Mouse (Mus musculus) monocyte, adult 2 months (primary cell): ENCODE measurements at regions not wholly inside any gene's neighbourhood (a gene's known extent, or its start where the extent isn't known, plus 50 kb on each side); places are given as distances from the start of the nearest gene placed in this dataset.
"Not testable (repeated sequence)": the region's sequence is repeated elsewhere in the genome, so short reads cannot be mapped to it uniquely, and the experiment has no call there.

Source experiments
- DNase-seq, 2 experiments: peaks; one replicate each; pipeline ENCODE4 v3.0.0; 2022; ENCODE audit warnings: low spot score in 2 of 2, low read depth in 1 of 2

DNA sequence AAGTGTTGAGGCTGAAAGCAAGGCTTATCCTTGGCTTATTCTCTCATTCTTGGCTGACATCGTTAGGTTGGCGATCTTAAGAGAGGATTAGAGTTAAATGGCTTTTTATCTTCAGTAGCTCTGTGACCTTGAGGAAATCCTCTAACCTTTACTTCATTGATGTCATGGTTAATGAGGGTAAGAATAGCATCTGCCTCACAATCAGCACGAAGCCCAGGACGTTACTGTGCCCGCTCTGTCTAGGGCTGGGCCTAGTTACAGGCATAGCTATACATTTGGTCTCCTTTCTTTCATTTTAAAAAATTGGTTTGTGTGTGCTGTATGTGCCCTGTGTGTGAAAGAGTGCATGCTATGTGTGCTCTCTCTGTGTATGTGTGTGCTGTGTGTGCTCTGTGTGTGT is 145.1 kb upstream of the Gadl1 start:
- no peak for DNase-seq

DNA sequence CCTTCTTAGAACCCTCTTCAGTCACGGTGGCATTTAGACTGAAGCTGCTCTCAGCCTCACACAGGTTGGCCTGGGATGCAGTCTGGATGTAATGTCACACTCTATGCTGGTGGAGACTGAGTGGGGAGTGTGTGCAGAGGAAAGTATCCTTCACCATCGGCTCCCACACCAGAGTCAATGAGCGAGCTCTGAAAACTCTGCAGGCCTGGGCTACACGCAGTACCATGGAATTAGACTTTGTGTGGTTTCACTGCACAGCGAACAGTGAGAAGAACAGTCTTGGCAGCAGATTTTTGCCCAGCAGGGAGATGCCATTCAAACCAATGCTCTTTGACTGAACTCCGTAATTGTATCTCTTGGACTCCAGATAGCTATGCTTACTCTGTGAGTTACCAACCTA is 142.8 kb upstream of the Gadl1 start:
- DNase-seq, result no peak

DNA sequence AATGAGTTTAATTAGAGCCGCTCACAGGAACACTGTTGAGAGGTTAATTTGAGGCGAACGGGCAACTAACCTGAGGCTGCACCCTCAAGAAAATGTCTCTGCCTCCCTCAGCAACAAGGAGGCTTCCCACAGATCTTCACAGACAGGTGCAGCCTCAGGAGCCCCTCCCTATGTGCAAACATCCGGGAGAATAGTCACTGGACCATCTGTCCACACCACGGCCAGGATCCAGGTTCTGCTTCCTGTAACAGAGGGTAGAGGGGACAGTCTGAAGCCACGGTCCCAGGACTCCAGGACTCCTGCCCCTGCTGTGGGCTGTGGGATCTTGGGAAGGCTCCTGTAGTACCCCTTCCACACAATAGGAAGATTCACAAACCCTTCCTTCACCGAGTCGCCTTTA is 134.1 kb upstream of the Gadl1 start:
- no peak for DNase-seq

DNA sequence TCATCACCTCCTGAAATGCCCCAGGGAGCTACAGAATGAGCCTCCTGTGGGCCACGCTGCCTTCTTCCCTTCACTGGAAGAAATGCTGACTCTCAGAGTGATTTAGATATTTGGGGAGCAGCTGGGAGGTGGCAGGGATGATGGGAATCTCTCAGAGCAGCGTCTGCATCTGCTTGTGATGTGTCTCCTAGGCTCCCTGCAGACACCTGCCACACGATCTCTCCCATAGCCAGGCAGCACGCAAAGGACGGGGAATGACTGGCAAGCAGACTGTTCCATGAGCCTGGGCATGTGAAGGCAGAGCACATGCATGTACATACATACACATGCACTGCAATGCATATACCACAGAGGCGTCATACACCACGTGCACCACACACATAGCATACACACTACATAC is 133.4 kb upstream of the Gadl1 start:
- DNase-seq, result no peak

DNA sequence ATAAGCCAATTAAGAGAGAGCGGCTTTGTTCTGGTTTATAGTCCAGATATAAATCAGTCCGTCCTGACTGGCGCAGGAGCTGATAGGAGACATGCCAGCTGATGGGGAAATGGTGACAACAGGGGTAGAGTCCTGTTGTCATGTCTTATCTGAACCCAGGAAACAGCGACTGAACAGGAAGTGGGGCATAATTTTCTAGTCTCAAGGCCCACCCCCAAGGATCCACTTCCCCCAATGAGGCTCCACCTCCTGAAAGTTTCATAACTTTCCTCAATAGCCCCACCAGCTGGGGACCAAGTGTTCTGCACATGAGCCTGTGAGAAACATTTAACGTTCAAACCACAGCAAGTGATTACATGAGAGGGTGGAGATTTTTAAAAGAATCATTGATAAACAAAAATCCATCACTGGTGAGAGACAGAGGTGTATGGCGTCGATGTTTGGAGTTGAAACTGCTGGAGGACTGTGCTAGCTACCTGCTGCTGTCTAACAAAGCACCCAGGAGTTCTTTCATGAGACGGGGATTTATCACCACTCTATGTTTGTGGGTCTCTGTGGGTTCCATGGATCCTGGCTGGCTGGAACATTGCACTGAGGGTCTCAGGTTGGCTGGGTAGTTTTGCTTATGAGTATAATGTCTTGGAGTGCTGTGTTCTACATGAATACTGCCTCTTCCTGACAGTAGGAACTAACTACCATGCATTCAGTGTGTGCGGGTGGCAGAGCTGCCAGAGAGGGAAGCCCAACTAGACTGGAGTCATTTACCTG is 132.0 kb upstream of the Gadl1 start:
- DNase-seq, result no peak

DNA sequence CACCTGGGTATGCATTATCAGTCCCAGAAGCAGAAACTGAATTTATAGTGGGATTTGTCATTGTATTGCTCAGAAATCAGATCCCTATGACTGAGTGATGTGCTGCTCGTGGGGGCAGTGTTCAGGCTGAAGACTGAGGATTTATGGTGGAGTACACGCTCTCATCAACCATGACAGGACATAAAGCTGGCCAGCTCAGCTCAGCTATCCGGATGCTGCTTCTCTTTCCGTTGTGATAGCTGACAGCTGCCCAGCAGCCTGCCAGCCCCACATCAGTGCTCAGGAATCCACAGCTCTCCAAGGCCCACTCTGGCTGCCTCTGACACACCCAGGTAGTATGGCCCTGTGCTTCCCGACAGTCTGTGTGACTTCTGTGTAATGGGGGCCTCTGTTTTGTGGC is 130.4 kb upstream of the Gadl1 start:
- DNase-seq, result no peak

DNA sequence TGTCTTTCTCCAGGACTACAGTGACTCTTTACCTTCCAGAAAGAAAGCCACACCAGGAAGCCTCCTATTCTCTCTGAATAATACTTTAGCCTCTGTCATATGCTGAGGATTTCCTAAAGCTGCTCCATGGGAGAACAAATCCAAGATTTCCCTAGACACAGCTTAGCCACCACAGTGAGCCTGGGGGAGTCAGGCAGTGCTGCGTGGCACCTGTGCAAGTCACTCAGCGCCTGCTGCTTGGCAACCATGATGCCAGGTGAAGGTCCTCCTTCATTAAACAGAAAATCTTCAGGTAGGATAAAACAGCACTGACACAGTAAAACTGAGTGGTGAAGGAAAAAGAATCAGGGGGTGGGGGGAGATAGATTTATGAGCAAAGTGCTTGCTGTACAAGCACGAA is 109.9 kb upstream of the Gadl1 start:
- DNase-seq, result no peak

DNA sequence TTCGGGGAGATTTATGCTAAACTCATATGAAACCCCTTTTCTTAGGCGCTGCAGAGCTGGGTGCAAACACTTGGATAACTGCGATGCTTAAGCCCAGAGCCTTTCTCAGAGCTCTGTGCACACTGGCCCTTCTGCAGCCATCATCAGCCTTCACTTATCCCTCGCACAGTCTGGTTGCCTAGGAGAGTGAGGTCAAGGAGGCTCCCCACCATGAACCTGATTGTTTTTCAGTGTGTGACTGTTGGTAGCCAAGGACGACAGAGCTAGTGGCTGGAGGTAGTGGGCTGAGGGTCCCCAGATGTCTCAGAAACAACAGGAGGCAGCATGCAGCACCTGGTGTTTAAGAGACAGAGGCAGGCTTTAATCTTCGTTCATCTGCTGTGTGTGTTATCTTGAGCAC is 108.6 kb upstream of the Gadl1 start:
- DNase-seq, result no peak

DNA sequence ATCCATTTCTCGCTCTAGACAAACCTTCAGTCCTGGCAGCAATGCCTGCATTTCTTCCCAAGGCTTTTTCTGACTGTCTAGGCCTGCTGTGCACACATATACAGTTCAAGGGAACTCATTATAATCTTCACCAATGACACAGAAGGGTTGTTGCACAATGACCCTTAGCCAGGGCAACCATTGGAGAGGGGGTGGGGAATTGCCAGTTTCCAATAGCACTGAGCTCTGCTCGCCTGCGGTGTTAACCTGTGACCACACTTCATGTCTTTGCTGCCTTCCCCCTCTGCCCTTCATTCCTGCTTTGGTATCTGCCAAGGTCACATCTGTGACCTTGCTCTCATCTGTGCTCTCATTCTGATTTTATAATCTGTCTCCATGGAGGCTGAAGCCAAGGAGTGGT is 106.2 kb upstream of the Gadl1 start:
- no peak for DNase-seq

DNA sequence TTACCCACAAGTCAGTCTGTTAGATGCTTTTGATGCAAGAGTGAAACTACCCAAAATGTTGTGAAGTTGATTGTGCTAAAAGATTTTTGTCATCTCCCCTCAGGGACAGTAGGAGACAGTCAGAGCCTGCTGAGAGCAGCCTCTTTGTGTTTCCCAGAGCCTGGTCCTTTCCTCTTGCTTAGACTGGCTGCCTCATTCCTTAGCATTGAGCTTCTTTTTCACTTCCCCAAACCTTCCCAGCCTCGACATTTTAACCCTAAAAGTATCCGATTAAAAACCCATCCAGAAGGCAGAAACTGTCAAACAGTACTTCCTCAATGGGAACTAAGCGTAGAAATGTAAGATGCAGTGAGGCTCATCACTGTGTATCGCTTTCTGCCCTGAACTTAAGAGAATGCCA is 104.0 kb upstream of the Gadl1 start:
- no peak for DNase-seq

DNA sequence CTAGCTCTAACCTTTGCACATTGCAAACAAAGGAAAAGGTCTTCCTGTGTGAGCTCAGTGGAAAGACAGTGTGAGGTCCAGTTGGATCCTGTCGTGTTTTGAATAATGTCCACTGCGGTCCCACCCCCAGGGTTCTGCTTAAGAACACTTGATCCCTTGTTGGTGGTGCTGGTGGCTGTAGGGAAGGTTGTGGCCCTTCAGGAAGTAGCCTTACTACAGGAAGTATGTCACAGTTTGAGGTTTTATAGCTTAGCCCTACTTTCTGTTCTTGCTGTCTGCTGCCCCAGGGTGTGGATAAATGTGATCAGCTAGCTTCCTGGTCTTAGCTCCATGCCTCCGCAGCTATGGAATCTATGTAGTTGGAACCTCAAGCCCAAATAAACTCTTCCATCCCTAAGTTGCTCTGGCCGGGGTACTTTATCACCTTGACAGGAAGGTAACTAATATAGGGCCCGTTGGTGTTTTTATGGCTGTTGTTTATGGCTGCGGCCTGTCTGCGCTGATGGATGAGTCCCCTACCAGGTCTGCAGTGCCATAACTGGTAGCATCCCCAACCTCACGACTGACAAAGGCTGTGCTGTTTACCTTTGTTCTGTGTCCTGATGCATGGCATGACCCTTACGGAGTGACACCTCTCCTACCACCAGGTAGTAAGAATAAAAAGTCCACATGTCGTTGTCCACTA is 103.1 kb upstream of the Gadl1 start:
- no peak for DNase-seq

DNA sequence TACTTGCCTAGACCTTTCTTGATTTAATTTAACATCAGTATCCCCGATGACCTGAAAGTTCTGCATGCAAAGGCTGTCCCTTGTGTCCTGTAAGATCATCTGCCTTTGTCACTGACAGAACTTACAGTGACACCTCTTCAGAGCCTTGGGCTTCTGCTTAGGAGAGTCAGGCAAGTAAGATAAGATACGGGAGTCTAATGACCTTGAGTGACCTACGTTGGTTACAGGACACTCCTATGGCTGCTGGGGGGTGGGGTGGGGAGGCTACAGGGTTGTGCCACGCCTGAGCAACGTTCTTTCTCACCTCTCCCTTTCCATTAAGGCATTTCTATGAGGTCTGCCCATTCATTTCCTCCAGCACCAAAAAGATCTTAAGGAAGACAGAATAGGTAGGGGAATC is 69.1 kb upstream of the Gadl1 start:
- DNase-seq, result no peak

DNA sequence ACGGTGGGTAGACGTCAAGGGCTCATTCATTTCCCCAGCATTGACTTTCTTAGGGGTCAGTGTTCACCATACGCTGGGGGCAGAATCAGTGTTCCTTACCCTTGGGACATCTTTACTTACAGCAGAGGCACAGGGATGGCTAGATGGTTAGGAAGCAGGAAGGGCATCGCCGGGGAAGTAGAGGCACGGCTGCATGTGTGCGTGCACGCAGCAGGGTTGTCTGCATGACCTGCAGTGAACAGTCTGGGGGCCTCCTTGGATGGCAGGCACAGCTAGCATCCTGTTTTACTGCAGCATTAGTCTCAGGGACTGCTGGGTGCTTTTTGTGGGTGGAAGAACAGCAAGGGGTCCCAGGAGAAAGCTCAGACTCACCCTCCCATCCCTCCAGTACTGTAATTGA is 68.5 kb upstream of the Gadl1 start:
- no peak for DNase-seq

DNA sequence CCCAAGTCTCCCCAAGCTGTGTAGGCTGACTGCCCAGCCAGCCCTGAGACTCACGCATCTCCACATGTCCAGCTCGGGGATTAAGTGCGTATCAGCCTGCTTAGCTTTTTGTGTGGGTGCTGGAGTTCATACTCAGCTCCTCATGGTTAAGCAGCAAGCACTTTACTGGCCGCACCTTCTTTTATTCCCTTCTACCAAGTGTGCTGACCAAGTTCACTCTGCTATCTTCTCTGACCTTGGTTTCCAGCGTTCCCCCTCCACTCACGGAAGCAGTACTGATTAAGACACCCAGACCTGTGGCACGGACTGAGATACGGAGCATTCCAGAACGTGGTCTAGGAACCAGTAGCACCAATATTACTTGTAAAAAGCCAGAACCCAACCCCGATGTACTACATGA is 67.6 kb upstream of the Gadl1 start:
- no peak for DNase-seq

DNA sequence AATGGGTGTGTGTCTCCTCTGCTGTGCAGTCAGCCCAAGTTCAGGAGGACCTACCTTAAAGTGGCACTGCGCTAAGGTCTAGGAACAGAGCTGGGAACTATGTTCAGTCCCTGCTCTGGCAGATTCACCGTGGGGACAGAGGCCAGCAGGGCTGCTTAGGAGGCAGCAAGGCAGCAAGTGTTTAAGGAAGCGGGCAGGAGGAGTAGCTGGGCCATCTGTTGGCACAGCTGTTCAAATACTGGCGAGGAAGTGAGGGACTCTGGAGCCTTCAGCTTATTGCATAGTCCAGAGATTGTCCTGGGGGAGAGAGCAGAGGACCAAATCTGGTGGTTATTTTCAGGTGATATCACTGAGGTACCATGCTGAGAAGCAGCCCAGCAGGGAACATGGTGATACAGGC is 64.9 kb upstream of the Gadl1 start:
- DNase-seq, result no peak

DNA sequence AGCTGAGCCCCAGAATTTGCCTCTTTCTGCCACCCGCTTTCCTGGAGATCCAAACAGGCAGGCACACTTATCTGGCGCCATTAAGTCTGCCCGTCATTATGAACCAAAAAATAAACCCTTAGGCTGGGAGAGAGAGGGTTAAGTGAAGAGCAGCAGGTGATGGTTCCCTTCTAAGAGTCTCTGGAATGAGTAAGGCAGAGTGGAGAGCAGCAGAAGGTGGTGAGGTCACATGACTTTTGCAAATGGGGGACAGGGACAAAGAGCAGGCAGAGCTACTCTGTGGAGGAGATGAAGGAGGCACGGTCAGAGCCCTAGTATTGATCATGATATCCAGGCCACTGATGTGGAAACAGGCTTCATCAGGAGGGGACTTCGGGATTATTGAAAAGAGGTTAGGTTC is 64.2 kb upstream of the Gadl1 start:
- no peak for DNase-seq

DNA sequence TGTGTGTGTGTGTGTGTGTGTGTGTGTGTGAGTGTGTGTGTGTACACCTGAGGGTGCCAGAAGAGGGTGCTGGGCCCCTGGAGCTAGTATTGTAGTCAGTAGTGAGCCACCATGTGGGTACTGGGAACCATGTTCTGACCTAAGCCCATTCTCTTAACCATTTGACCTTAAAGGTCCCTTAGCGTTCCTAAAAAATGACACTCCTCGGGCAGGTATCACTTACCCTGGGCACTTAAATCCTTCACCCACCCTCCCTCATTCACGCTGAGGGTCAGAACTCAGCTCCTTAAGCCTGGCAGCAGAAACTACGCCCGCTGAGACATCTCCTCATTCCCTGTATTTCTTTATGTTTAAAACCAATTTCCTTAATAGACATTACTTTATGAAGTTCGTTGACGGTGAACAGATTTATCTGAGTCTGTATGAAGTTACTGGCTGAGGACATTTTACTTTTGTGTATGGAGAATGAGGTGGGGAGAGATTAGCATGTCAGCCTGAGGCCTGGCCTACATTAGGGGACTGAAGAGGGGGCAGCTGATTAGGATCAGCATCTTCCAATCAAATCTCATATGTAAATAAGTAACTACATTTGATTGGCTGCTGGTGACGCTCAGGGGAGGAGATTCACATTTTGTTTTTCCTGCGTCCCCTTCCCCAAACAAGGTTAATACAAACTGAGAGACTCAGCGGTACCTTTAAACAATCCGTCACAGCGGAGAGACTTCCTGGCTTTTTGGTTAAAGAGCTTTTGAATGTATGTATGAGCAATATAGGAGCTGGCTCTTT is 61.8 kb upstream of the Gadl1 start:
- DNase-seq, result no peak

DNA sequence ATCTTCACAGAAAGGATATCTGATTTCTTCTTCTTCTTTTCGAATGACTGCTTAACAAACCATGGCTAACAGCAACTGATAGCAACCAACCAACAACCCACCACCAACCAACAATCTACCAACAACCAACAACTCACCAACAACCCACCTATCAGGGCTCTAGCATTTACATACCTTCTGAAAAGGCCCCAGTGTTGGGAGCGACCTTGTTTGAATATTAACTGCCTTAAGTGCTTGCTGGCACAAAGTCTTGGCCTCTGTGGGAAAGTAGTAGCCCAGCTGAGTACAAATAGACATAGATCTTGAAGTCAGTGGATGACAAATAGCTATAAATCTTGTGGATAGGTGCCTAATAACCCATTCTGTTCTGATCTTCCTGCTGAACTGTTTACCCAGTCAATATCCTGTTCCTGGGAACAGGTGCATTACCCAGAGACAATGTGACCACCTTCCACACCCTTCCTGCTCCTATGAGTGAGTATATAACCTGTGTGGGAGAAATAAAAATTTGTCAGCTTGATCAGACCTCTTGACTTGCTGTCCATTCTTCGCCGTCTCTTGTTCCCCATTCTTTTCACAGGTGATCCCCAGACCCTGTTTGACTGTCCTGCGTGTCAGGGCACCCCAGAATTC is 55.9 kb upstream of the Gadl1 start:
- not testable (repeated sequence) for DNase-seq

DNA sequence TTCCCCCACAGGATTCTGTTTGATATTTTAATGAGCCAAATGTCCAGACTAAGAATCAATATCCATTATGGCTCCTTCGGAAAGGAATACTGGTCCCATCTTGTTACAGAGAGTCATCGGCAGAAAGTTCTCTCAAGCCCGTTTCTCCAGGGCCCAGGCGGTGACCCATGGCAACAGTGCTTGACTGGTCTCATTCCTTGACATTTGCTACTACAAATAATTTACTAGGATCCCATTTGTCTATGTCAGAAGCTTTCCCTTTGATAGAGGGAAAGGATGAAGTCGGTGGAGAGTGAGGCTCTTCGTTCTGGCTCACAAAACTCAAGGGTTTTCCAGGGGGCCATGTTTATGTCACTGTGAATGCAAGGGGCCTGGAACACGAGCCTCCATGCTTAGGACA is 52.0 kb upstream of the Gadl1 start:
- DNase-seq, result no peak

DNA sequence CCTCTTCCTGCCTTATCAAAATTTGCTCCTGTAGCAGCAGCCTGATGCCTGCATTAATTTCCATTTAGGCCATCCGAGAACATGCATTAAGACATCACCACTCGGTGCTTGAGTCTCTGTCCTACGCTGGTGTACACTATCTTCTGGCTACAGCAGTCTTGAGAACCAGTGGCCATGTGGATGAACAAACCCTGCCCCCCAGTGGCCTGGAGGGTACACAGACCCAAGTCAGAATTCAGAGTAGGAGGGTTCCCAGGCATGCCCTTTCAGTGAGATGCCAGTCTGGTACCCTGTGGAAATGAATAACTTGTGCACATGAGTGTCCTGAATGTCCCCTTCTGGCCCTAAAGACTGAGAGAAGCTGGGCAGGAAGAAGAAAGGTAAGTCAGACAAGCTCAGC is 50.4 kb upstream of the Gadl1 start:
- no peak for DNase-seq
